19 mouse cellular contexts compared by ENCODE assay signal in genomic region chr7:84396581-84396980, GRCm38 (mm10). TPM values are rescaled to one million over a fixed set of nuclear protein-coding genes. Genes with fewer than 3 reads are reported as not detected.
"Had no signal": no experiment of that assay in that cellular context is flagged by ENCODE, and none has a peak within 500 bp of the region (broad histone marks: within the 10 kb centered on the region; RNA-seq: fewer than 3 reads in every experiment).

No protein-coding gene starts in this region.

- H3K36me3 ChIP-seq: midbrain, embryonic 13.5 days; neural tube, embryonic 13.5 days; neural tube, embryonic 15.5 days had no signal

- H3K27ac ChIP-seq: midbrain, embryonic 10.5 days; neural tube, embryonic 13.5 days had no signal

- H3K27me3 ChIP-seq: midbrain, embryonic 13.5 days; neural tube, embryonic 13.5 days; neural tube, embryonic 15.5 days had no signal

- H3K4me3 ChIP-seq: midbrain, embryonic 10.5 days; midbrain, embryonic 13.5 days; myocyte; neural tube, embryonic 13.5 days; neural tube, embryonic 15.5 days had no signal

- DNase-seq: lung, adult 18-20 months; lung, embryonic 14.5 days; lung, postnatal 10 days; lung, postnatal 4 days; retina, postnatal 1 day; right cerebral cortex, adult 18-20 months; right cerebral cortex, postnatal 25 days; right cerebral cortex, postnatal 4 days; spleen, adult 18-20 months; thymus, adult 18-20 months; thymus, postnatal 14 days; thymus, postnatal 36 days had no signal

- ATAC-seq: midbrain, embryonic 13.5 days had no signal

- H3K9ac ChIP-seq: lung, embryonic 14.5 days; midbrain, embryonic 13.5 days; neural tube, embryonic 13.5 days; neural tube, embryonic 15.5 days had no signal

- H3K9me3 ChIP-seq: midbrain, embryonic 10.5 days; midbrain, embryonic 13.5 days; neural tube, embryonic 13.5 days; neural tube, embryonic 15.5 days had no signal

- H3K4me2 ChIP-seq: lung, embryonic 14.5 days; midbrain, embryonic 13.5 days; neural tube, embryonic 13.5 days; neural tube, embryonic 15.5 days had no signal

RNA-seq across cellular contexts. Expression of gene Arnt2, which starts 13.4 kb away (rescaled TPM):
- total RNA-seq: megakaryocyte, adult 5-6 weeks; megakaryocyte-erythroid progenitor cell, adult 5-6 weeks had no signal
